Mouse (Mus musculus) cerebellum, postnatal 14 days (tissue): ENCODE measurements at regions not wholly inside any gene's neighbourhood (a gene's known extent, or its start where the extent isn't known, plus 50 kb on each side); places are given as distances from the start of the nearest gene placed in this dataset.
A peak's percentile ranks its signal among the peaks of the same experiment; 100 is the strongest.

ENCODE experiments used
- DNase-seq, 2 experiments: peaks; one replicate each; pipeline ENCODE4 v3.0.0; 2021; ENCODE audit warnings: mixed read lengths in 2 of 2

DNA sequence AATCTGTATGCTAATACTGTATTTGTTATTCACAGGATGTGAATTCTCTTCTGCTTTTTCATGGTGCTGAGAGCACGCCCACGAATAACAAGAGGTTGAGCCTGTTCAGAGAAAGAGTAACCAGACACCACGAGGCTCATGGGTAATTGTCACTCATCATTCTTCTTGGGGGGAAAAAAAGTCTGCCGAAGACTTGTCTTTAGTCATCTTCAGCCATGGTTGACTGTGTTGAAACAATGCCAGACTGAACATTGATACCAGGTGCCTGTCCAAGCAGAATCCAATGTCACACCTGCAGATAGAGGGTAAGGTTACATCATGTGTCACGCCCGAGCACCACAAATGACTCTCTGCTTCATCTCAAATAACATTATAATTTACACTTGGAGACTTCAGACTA is 418.5 kb downstream of the Fgf9 start:
- no peak for DNase-seq

DNA sequence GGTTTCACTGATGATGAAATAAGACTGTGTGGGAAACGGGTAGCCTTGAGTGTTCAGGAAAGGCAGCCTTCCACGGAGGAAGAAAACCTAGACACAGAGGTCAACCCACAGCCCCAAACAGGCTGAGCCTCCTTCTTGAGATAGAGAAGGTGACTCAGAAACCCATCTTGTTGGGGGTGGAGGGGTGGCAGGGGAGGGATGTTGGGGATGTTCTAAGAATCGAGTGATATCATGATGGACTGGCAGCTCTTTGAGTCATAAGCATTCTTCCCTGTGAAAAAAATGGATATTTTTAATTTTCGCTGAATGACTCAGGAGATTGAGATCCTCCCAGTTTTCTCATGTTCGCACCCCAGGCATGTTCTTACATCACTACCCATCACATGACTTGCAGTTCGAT is 417.5 kb downstream of the Fgf9 start:
- DNase-seq: no peak

DNA sequence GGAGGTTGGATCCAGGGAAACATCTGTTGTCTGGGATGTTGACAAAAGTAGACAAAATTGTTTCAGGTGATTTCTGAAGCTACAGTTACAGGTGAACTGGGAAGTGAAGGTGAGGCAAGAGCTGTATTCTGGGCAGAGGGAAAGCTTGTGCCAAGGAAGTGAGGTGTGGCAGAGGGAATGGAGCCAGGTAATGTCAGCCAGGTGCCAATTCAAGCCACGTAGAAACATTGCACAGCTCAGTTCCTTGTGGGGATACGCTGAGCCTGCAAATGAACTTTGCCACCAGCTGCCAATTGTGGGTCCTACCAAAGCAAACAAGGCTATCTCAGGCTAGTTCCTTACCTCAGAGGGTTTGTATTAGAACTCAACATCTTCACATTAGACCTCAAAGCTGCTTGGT is 410.1 kb downstream of the Fgf9 start:
- no peak for DNase-seq

DNA sequence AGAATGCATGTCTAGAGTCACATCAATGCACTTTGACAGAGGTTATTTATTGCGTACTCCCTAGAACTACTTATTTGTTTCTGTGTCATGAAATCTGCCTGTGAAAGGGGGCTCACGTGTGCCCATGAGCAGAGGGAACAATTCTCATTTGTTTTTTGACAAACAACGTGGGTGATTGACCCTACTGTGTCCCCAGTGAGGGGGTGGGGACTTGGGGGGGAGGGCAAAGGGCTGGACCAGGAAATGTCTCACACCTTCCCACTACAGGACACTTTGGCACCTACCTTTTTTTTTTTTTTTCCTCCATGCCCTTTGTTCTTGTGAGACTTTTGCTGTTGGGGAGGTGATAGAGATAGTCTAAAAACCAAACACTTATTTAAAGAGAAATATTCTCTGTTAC is 400.3 kb downstream of the Fgf9 start:
- no peak for DNase-seq

DNA sequence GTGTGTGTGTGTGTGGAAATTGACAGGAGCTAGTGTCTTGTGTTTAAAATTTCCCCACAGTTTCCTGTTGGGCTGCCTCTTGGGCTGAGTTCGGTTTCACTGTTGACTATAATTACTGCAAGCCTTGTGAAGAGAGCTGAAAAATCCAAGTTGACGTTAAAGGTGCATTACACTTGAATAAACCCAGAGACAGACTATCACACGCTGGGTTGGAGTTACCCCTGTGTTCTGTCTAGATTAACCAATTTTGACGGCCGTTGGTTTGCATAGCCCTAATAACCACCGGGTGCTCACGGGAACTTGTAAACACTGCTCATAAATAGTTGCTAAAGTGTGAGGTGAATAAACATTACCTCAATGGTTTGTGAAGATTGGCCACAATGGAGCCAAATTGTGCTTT is 398.1 kb downstream of the Fgf9 start:
- no peak for DNase-seq

DNA sequence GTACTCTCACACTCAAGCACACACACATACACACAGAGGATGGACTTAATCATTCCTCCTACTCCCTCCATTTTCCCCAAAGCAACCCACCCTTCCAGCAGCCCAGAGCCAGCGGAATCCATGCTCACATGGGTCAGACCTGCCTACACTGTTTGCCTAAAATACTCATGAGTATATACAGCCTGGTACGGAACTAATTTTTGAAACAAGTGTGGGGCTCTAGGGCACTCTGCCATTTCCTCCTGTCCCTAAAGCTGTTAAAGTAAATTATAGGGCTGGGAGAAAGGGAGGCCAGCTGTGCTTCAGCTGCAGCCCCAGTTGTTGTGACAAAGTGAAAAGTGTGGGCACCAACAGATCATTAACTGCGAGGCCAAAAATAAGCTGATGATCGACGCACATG is 397.5 kb downstream of the Fgf9 start:
- no peak for DNase-seq

DNA sequence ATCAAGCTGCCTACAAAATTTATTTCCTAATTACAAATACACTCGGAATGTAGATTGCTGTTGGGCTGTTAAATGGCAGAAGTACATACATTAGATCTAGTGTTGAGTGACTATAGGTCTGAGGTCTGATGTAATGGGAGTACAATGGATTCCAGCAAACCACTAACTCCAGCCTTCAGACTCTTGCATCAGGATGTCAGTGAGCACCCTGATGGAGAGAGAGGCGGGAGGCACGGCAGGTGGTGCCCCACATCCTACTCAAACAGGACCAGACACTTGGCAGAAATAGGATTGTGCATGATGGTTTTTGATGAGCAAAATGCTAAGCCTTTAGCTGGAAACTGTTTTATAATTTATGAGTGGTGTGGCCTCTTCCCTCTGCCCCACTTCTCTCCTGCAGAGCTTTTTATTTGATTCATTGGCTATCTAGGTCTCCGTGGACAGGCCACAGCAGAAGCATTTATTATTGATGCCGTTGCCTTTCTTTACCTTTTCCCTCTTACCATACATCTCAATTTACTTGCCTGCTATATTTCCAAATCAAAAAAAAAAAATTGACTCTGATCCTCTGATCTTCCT is 376.5 kb downstream of the Fgf9 start:
- DNase-seq: peak in 1 of 2 experiments; percentile 6

DNA sequence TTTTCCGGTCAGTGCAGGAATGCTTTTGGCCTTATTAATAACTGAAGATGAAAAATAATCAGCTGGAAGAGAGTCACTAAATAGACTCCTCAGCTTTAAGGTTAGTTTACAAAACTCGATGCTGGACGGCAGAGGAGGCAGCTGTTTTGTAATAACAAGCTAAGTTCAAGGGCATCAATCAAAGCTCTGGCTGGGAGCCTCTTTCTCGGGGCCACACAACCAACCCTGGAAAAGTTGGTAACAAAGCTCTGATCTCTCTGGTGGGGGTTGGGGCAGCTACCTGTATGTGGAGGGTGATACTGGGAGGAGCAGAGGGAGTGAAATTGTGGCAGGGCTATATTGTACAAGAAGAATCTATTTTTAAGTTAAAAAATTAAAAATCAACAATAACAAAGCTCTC is 374.1 kb downstream of the Fgf9 start:
- DNase-seq: no peak

DNA sequence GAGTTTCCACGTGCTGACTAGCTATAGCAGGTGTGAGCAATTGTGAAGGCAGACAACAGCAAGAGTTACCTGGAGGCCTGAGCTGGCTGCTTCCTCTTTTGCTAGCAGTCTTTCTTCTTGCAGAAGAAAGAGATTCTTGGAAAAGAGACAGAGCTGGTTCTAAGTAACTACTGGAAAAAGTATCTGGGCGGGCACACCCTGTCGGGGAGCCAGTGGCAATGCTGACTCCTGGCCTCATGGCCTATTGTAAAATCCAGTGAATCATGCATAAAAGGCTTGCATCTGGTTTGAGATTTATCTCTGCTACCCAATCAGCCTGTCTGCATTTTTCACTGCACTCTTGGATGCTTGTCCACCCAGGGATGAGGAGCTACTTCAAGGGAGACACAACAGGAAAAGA is 372.2 kb downstream of the Fgf9 start:
- DNase-seq: no peak

DNA sequence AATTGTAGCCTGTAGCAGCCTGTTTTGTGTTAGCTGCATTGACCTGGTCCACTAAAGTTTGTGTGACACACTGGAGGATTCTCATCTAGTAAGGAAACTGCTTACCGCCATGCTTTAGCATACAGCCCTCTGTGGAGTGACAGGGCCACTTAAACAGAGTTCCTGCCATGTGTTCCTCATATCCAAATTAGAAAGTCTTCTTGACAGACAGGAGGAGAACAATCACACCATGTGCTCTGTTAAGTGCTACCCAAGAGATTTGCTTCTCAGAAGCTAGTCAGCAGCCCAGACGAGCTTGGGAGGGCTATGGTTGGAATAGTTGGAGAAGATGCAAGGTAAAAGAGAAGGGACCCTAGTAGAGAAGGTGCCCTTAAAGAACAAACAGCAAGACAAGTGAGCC is 369.6 kb downstream of the Fgf9 start:
- no peak for DNase-seq

DNA sequence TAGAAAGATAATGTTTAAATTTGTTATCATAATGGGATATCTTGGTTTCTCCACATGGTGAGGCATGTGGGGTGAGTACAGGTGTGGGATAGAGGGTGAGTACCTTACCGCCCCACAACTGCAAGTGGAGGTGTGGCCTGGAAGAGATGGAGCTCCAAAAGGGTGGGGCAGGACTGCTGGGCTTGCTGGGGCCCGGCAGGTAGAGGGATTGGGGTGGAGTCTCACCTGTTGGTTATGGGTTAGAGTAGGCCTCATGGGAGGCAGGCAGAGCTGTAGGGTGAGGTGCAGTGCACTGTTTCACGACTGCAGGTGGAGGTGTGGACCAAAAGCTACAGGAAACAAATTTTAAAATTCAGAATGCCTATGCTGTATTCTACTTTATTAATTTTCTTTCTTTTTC is 365.7 kb downstream of the Fgf9 start:
- no peak for DNase-seq

DNA sequence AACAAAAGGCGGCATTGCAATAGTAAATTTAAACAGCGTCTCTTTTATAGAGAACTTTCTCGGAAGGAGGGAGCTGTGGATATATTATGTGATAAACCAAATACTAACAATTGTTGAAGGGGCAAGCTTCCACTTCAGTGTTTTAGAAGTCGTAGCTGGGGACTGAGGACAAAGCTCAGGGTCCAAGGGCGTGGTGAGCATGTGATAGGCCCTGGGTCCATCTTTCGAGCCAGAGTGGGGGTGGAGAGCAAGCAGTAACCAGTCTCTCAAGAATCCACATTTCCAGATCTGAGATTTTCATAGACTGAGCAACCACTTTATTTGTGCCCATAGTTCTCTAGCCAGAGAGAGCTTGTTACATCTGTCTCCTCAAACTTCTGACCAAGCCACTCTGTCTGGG is 356.1 kb downstream of the Fgf9 start:
- no peak for DNase-seq

DNA sequence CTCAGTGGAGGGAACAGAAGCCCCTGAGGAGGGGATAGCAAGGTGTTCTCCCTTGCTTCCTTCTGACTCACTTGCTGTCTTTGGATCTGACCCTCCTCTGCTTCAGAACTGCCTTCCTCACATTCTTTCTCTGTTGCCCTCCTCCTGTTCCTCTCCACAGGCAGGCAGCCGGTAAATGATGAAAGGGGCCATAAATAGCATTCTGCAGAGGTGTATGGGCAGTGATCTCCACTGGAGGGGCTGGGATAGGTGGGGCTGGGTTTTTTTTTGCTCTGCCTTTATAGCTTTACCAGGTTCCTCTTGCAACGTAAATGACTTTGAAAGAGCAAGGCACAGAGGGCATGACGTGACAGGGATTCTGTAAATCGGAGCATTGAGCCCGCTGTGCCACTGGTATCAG is 351.6 kb downstream of the Fgf9 start:
- DNase-seq: no peak

DNA sequence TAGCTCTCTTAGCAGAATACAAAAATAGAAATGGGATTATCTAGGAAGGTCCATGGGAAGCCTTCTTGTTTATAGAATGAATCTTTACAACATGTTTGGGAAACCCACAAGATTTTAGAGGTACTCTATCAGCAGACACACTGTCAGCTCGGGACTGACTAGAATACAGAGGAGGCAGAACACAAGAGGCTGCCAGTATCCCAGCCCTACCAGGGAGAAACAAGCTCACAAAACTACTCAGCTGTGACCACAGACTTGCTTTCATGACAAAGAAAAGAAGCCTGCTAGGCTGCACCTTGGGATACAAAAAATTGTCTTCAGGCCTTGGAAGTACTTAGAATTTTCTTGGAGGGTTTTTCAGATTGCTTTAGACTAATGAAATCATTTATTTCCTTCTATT is 347.2 kb downstream of the Fgf9 start:
- no peak for DNase-seq

DNA sequence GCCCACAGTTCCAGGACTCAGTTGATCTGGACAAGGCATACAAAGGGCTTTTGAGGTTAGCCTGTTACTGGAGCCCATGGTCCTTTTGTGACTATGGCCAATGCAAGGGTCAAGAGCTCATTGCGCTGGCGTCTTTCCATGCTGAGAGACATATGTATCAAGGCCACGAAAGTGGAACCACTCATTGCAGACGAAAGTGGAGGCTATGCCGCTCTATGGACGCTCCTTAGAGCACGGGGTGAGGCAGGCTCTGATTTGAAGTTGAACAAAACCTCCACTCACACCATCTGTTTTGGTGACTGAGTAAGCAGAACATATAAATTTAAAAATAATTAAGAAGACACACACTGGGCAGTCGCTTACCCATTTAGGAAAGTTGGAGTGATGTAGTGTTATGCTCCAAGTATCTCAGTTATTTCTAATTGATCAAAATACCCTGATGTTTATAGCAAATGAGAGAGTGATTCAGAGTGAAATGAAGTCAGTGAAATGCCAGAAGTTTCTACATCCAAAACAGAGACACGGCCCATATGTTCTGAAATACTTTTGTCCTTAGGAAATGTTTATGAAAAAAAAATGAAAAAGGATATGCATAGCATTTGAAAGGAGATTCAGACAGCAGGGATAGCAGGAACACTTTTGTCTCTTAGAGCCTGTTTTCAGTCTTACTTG is 321.8 kb downstream of the Fgf9 start:
- no peak for DNase-seq

DNA sequence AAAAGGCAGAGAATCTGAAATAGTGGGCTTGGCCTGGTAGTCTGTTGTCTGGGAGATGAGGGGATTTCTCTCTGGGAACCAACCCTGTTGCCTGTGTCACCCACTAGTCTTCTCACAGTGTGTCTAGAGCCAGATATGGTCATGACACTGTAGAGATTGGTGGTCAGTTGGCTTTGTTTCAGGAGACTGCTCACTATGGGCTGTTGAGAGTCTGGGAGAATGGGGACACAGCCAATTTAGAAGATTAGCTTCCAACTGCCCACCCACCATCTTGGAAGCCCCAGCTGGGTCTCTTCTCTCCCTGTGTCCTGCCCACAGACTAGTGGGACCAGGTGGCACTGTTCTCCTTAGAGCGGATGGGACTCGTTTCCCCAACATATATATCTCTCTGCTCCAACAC is 320.4 kb downstream of the Fgf9 start:
- DNase-seq: peak; percentile 23 to 31

DNA sequence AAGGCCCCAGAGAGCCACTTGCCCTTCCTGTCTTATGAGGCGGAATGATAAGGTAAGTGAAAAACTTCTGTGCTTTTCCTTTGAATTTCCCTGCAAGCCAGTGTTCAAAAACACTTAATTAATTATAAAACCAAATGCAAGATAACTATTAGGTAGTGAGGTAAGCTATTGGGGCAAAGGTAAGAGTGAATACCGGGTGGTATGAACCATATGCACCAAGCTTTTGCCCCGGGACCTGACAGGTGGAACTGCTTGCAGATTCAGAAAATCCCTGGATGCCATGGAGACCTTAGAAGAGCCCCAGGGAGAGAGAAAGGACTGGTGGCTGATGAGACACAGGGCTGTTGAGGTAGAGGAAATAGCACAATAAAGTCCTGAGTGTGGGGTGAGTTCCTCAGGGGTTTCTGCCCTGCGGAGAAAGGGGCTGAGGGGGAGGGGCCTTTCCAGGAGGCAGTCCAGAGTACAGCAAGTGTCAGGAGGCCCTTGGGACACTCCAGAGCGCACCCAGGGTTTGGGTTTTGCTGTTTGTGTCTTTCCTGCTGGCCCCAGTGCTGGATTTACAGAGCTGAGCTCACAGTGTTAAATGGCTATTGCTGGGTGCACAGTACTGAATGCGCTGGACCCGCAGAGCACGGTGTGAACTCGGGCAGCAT is 317.1 kb downstream of the Fgf9 start:
- DNase-seq: no peak

DNA sequence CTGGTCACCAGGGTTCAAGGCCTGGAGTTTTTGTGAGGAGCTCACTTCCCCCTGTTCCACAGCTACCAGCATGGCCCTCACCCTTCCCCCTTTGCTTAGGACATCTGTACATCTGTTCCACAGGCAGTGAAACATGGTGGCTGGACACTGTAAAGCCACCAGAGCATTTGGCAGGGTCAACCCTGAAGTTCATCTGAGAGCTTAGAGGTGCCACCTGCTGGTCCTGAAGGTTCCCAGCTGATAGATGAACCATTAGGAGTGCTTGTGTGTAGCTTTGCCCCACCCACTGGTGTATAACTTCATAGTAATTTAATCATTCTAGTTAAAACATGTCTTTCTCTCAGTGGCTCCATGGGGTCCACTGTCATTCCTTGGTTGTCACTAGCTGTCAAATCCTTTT is 304.7 kb downstream of the Fgf9 start:
- DNase-seq: no peak

DNA sequence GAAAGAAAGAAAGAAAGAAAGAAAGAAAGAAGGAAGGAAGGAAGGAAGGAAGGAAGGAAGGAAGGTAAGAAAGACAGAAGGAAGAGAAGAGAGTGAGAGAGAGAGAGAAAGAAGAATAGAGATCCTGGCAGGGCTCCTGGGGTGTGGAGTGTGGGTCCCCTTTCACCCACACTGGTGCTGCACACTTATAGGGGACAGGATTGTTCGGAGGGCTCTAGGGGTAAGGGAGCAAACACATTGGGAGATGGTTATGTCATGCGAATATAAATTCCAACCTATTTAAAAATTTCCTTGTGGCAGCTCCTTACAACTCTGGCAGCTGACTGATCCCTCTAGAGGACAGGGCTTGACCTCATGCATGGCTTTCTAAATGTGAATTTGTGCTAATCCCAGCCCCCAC is 286.5 kb downstream of the Fgf9 start:
- no peak for DNase-seq

DNA sequence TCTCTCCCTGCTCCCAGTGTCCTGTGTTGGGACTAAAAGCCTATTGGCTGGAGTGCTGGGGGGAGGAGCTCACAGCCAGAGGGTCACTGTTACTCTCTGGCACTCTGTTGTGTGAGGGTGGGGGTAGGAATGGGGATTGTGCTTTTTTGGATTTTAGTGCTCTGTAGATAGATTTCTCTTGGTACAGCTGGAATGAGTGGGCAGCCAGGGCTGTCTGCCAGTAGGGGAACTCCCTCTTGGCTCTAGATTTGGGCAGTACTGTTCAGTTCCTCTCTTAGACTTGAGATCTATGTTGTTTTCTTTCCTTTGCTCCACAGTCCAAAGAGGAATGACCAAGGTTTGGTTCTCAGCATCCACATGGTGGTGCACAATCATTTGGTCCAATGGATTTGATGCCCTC is 282.6 kb downstream of the Fgf9 start:
- DNase-seq: no peak

DNA sequence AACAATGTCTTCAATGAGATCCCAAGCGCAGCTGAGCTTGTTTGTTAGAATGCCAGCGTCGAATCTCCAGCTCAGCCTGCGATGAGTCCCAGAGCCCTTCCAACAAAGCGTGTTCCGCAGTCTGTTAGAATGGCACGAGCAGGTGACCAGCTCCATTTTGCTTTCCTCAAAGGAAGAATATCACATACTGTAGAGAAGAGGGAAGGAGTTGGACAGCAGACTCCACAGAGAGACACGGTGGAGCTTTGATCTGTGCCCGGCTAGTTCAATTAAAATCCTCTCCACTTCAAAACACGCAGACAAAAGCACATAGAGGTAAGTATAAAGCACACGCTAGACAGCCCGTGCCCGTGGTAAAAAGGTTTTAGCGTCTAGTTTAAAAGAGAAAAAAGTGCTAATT is 265.8 kb downstream of the Fgf9 start:
- no peak for DNase-seq

DNA sequence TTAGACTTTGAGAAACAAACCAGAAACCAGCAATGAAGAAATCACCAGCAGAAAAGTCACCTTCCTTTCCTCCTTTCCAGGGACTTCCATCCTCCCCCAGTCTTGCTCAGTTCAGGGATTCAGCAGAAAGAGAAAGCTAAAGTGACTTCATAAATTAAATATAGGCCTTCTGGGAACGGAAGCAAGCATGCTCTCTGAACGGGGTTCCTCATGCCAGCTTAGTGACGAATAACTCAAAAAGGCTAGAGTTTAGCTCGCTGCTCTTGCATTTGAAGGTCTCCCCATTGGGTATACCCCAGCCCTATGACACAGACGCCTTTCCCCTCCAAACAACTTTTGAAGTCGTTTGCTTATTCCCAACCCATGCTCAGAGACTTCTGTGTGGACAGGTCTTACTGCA is 252.8 kb downstream of the Fgf9 start:
- no peak for DNase-seq

DNA sequence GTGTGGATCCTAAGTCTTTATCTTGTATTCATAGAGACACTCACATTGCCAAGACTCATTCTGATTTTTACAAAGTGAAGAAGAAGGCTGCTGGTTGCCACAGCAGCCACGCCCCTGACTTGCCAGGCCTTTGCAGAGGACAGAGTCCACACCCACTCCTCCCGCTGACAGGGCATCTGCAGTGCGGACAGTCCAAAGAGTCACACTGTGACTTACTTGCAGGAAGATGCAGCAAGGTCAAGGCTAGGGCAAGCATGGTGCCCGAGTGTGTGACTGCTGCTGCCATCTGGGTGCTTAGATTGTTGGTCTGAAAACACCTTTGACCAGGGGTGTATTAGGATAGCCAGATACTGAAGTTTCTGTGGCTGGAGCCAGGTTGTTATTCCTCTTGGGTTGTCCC is 252.1 kb downstream of the Fgf9 start:
- peak; percentile 40 to 43 for DNase-seq

DNA sequence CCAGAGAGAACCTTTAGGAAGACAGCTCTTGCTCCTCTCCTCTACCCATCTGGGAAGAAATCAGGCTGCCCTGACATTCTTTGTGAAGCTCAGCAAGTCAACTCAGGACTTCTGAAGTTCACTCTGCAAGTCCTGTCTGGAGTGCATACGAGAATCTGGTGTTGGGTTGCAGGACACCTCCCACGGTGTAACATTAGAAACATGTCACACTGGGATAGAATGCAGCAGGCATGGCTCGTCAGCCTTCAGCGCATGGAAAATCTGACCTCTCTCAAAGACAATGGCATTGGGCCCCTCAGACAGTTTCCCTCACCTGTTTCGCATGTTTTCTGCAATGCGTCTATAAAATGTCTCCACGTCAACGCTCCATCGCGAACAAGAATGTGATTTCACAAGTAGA is 251.5 kb downstream of the Fgf9 start:
- no peak for DNase-seq

DNA sequence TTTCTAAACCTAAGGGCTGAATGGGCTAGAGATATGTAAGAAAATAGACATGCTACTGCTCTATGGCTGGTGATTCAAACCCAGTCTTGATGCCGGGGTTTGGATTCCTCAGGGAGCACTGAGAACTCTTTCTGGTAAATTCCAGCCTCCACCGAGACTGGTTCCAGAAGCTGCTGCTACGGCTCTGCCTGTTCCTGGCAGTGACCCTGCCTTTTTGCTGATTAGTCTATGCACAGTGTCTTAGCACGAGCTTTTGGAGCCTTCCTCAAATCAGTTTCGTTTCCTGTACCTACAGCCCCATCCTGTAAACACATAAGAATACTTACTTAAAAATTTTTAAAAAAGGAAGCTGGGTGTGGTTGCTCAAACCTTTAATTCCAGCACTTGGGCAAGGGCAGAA is 250.9 kb downstream of the Fgf9 start:
- no peak for DNase-seq
